Mouse (Mus musculus): ENCODE results near the gene Bcam. TPM values are rescaled to one million over a fixed set of nuclear protein-coding genes. Genes with fewer than 3 reads are reported as not detected.
A peak's percentile ranks its signal among the peaks of the same experiment; 100 is the strongest.

Gene Bcam
- polyA plus RNA-seq, 1 experiment from 2014 or later: 214 TPM

- H3K36me3 ChIP-seq (ENCODE audit: control insufficient read depth, insufficient read depth, low read length): peaks cover 4% of the 10 kb centered on the region; the same call in 1 of the 2 replicates
- no peak overlapping the region for H3K4me2 ChIP-seq (replicated peaks; ENCODE audit: low read depth, low read length)
- no peak overlapping the region for H3K9ac ChIP-seq (ENCODE audit: low read depth, low read length)
- WGBS: 75% methylated on average over 8 of the region's 8 CpGs
- no peaks in the 10 kb centered on the region for H3K9me3 ChIP-seq (ENCODE audit: control insufficient read depth, low read length)
- H3K4me1 ChIP-seq (ENCODE audit: control insufficient read depth, insufficient read depth, low read length): peaks cover 11% of the 10 kb centered on the region
- H3K27me3 ChIP-seq (ENCODE audit: control insufficient read depth, insufficient read depth, low read length): no peaks in the 10 kb centered on the region
- no peak for ATAC-seq (ENCODE audit: low FRiP score, low TSS enrichment)
- H3K27ac ChIP-seq (ENCODE audit: low read depth, low read length): no peak overlapping the region
- H3K4me3 ChIP-seq (ENCODE audit: low read length): no peak overlapping the region
Measured at GRCm38 (mm10) chr7:19752652-19753051, 18.2 kb downstream of the Bcam start.

GRCm38 (mm10) chr7:19751070-19751383 is 19.8 kb downstream of the Bcam start:
- no peak overlapping the region for H3K4me2 ChIP-seq (replicated peaks; ENCODE audit: low read depth, low read length)
- H3K27ac ChIP-seq (ENCODE audit: low read depth, low read length): peak overlapping the region; percentile 77
- no peaks in the 10 kb centered on the region for H3K27me3 ChIP-seq (ENCODE audit: control insufficient read depth, insufficient read depth, low read length)
- H3K4me1 ChIP-seq (ENCODE audit: control insufficient read depth, insufficient read depth, low read length): peaks cover 26% of the 10 kb centered on the region
- ATAC-seq (ENCODE audit: low FRiP score, low TSS enrichment): no peak
- no peaks in the 10 kb centered on the region for H3K9me3 ChIP-seq (ENCODE audit: control insufficient read depth, low read length)
- no peak overlapping the region for H3K4me3 ChIP-seq (ENCODE audit: low read length)
- 55% methylated on average over 4 of the region's 4 CpGs for WGBS
- no peak overlapping the region for H3K9ac ChIP-seq (ENCODE audit: low read depth, low read length)
- H3K36me3 ChIP-seq (ENCODE audit: control insufficient read depth, insufficient read depth, low read length): no peaks in the 10 kb centered on the region; the same call in 1 of the 2 replicates

- WGBS: 15% methylated on average over 19 of the region's 19 CpGs
Measured at GRCm38 (mm10) chr7:19750217-19751069, 20.4 kb downstream of the Bcam start, which contains the start of gene Nectin2. TSS of gene Nectin2 (minus strand) at chr7:19750483.

GRCm38 (mm10) chr7:19749389-19750216 is 21.2 kb downstream of the Bcam start:
- Histone ChIP-seq H3K9ac (ENCODE audit: low read depth, low read length) (peak overlapping the region; percentile 93), H3K4me2 (replicated peaks; ENCODE audit: low read depth, low read length) (peak overlapping the region; percentile 67), H3K36me3 (ENCODE audit: control insufficient read depth, insufficient read depth, low read length) (no peaks in the 10 kb centered on the region), H3K9me3 (ENCODE audit: control insufficient read depth, low read length) (no peaks in the 10 kb centered on the region), H3K4me3 (ENCODE audit: low read length) (peak overlapping the region; percentile 90), H3K27ac (ENCODE audit: low read depth, low read length) (peak overlapping the region; percentile 92), H3K4me1 (ENCODE audit: control insufficient read depth, insufficient read depth, low read length) (peaks cover 40% of the 10 kb centered on the region), H3K27me3 (ENCODE audit: control insufficient read depth, insufficient read depth, low read length) (no peaks in the 10 kb centered on the region)
- peak; percentile 92 for ATAC-seq (ENCODE audit: low FRiP score, low TSS enrichment)
- WGBS: under 1% methylated on average over 44 of the region's 46 CpGs

More at GRCm38 (mm10) chr7:19750217-19751069, 20.4 kb downstream of the Bcam start, which contains the start of gene Nectin2:
- Histone ChIP-seq H3K9ac (ENCODE audit: low read depth, low read length) (peak within 1 kb of the TSS; percentile 93), H3K27me3 (ENCODE audit: control insufficient read depth, insufficient read depth, low read length) (no peaks in the 10 kb centered on the region), H3K4me1 (ENCODE audit: control insufficient read depth, insufficient read depth, low read length) (peaks cover 32% of the 10 kb centered on the region), H3K36me3 (ENCODE audit: control insufficient read depth, insufficient read depth, low read length) (no peaks in the 10 kb centered on the region; the same call in 1 of the 2 replicates), H3K27ac (ENCODE audit: low read depth, low read length) (peak within 1 kb of the TSS; percentile 92), H3K4me3 (ENCODE audit: low read length) (peak within 1 kb of the TSS; percentile 90), H3K9me3 (ENCODE audit: control insufficient read depth, low read length) (no peaks in the 10 kb centered on the region), H3K4me2 (replicated peaks; ENCODE audit: low read depth, low read length) (peak within 1 kb of the TSS; percentile 67)
- ATAC-seq (ENCODE audit: low FRiP score, low TSS enrichment): peak; percentile 55

- ATAC-seq (ENCODE audit: low FRiP score, low TSS enrichment): peak; percentile 5; the same call in 1 of the 2 replicates
- Histone ChIP-seq H3K9me3 (ENCODE audit: control insufficient read depth, low read length) (no peaks in the 10 kb centered on the region), H3K36me3 (ENCODE audit: control insufficient read depth, insufficient read depth, low read length) (peaks cover 9% of the 10 kb centered on the region), H3K4me1 (ENCODE audit: control insufficient read depth, insufficient read depth, low read length) (peaks cover 49% of the 10 kb centered on the region), H3K4me2 (replicated peaks; ENCODE audit: low read depth, low read length) (peak overlapping the region; percentile 67), H3K27ac (ENCODE audit: low read depth, low read length) (peak overlapping the region; percentile 92), H3K9ac (ENCODE audit: low read depth, low read length) (peak overlapping the region; percentile 93), H3K4me3 (ENCODE audit: low read length) (peak overlapping the region; percentile 90), H3K27me3 (ENCODE audit: control insufficient read depth, insufficient read depth, low read length) (no peaks in the 10 kb centered on the region)
- WGBS: under 1% methylated on average over 32 of the region's 32 CpGs
Measured at GRCm38 (mm10) chr7:19748219-19749195, 22.3 kb downstream of the Bcam start.

- peaks cover 14% of the 10 kb centered on the region for H3K36me3 ChIP-seq (ENCODE audit: control insufficient read depth, insufficient read depth, low read length)
- ATAC-seq (ENCODE audit: low FRiP score, low TSS enrichment): no peak
- H3K4me2 ChIP-seq (replicated peaks; ENCODE audit: low read depth, low read length): peak overlapping the region; percentile 67
- peak overlapping the region; percentile 93; the same call in 1 of the 2 replicates for H3K9ac ChIP-seq (ENCODE audit: low read depth, low read length)
- peaks cover 51% of the 10 kb centered on the region for H3K4me1 ChIP-seq (ENCODE audit: control insufficient read depth, insufficient read depth, low read length)
- H3K9me3 ChIP-seq (ENCODE audit: control insufficient read depth, low read length): no peaks in the 10 kb centered on the region
- H3K27ac ChIP-seq (ENCODE audit: low read depth, low read length): peak overlapping the region; percentile 92
- H3K4me3 ChIP-seq (ENCODE audit: low read length): peak overlapping the region; percentile 90
- 3% methylated on average over 25 of the region's 25 CpGs for WGBS
- no peaks in the 10 kb centered on the region for H3K27me3 ChIP-seq (ENCODE audit: control insufficient read depth, insufficient read depth, low read length)
Measured at GRCm38 (mm10) chr7:19747420-19748218, 23.2 kb downstream of the Bcam start.

GRCm38 (mm10) chr7:19746426-19747201 is 24.2 kb downstream of the Bcam start:
- H3K36me3 ChIP-seq (ENCODE audit: control insufficient read depth, insufficient read depth, low read length): peaks cover 14% of the 10 kb centered on the region
- H3K9me3 ChIP-seq (ENCODE audit: control insufficient read depth, low read length): no peaks in the 10 kb centered on the region
- H3K4me1 ChIP-seq (ENCODE audit: control insufficient read depth, insufficient read depth, low read length): peaks cover 61% of the 10 kb centered on the region
- no peak for ATAC-seq (ENCODE audit: low FRiP score, low TSS enrichment)
- no peaks in the 10 kb centered on the region for H3K27me3 ChIP-seq (ENCODE audit: control insufficient read depth, insufficient read depth, low read length)
- H3K27ac ChIP-seq (ENCODE audit: low read depth, low read length): peak overlapping the region; percentile 78; the same call in 1 of the 2 replicates
- H3K4me3 ChIP-seq (ENCODE audit: low read length): peak overlapping the region; percentile 90
- WGBS: 18% methylated on average over 6 of the region's 6 CpGs
- H3K4me2 ChIP-seq (replicated peaks; ENCODE audit: low read depth, low read length): peak overlapping the region; percentile 67
- H3K9ac ChIP-seq (ENCODE audit: low read depth, low read length): 0 out of 2 replicates have a peak overlapping the region, but pooled peaks have one; percentile 28

Measured in kidney, embryonic 14.5 days (tissue).